Mouse (Mus musculus): Measurements from ENCODE around the gene Scn3a. TPM values are rescaled to one million over a fixed set of nuclear protein-coding genes. Genes with fewer than 3 reads are reported as not detected.

The Scn3a gene
- not detected in 2 replicates for total RNA-seq (2023)

GRCm38 (mm10) chr2:65566793-65567787, at the start of gene Scn3a:
Gene Scn3a (minus strand): TSS chr2:65567627.

Other genes starting within 250 kb of the Scn3a start
- gene Slc38a11, start 203.6 kb downstream of the Scn3a start, total RNA-seq (2023): not detected in 2 replicates
- not detected in 2 replicates for gene Scn2a, start 53.1 kb upstream of the Scn3a start, total RNA-seq (2023)